Mouse (Mus musculus): ENCODE data around the gene Luc7l3. TPM values are rescaled to one million over a fixed set of nuclear protein-coding genes. Genes with fewer than 3 reads are reported as not detected.

Luc7l3 gene
- total RNA-seq, 4 experiments from 2014 or later: 83.7 to 111 (median 97.4) TPM

DNA sequence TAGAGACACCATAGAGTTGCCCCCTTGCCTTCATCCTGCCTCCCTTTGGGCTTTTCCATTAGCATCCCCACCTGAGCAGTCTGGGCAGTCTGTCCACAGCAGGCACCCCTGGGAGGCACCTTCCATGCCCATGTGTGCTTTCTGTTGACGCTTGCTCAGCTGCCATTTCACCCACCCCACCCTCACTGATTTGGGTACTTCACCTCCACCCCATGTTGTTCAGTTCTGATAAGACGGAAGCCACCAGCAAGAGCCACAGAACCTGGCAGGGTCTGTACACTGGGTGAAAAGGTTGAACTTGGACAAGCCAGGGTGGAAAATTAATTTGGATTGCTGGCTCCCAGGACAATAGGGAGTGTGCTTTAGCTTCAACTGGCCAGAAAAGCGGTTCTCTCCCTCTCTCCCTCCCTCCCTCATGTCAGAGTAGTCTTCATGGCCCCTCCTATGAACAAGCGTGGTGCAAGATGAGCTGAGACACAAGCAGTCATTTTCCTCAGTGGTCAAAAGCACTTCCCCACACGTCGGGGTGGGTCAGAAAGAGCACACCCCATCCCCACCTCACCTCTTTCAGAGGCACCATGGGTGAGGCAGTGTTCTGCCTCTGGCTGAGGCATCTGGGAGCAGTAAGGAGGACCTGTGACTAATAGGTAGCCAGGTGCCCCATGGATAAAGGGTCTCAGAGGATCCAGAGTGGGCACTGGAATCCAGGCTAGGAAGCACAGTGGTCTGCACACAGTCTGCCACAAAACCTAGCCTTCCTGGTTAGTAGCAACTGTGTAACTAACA is 60.0 kb downstream of the Luc7l3 start:
- no peak for DNase-seq (ENCODE audit: low spot score in 2 of 2)

DNA sequence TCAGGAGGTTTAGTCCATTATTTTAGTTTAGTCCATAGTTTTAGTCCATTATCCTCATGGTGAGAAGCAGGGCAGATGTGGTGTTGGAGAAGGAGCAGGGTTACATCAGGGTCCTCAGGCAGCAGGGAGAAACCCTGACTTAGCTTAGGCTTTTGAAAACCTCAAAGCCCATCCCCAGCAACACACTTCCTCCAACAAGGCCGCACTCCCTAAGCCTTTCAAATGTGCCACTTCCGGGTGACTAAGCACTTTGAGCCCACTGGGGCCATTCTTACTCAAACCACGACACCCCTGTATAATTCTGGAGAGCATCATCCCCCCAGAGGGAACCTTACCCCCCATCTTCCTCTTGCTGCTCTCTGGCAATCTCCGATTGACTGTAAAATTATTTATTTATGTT is 62.0 kb downstream of the Luc7l3 start:
- no peak for DNase-seq (ENCODE audit: low spot score in 2 of 2)

DNA sequence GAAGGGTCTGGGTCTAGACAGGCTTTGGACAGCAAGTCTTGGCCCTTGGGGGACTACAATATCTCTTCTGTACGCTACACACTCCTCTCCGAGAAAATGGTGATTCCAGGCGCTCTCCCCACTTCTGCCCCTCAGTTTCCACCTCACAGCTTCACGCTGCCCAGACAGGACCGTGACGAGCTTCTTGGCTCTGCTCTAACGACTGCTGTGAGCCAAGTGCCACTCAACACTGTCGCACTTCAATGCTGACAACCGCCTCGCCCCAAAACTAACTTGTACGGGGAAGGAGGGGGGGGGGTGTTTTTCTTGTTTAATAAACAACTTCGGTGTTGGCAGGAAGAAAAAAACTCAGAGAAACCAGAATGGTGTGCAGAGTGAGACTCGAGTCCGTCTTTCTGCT is 63.8 kb downstream of the Luc7l3 start:
- no peak for DNase-seq (ENCODE audit: low spot score in 2 of 2)

DNA sequence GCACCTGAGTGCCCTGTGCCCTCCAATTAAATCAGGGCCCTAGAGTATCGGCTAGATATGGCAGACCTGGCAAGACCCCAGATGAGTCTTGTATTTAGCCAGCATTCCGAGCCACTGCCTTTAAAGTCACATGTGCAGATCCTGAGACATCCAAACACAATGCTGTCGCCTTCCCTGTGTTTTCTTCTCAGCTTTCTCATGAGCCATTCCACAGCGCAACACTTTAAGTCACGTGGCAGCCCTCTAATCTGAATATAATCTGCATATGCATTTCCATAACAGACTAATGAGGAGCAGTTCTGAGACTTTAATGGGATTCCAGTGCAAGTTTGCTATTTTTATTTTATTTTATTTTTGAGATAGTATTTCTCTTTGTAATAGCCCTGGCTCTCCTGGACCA is 66.1 kb downstream of the Luc7l3 start:
- no peak for DNase-seq (ENCODE audit: low spot score in 2 of 2)

DNA sequence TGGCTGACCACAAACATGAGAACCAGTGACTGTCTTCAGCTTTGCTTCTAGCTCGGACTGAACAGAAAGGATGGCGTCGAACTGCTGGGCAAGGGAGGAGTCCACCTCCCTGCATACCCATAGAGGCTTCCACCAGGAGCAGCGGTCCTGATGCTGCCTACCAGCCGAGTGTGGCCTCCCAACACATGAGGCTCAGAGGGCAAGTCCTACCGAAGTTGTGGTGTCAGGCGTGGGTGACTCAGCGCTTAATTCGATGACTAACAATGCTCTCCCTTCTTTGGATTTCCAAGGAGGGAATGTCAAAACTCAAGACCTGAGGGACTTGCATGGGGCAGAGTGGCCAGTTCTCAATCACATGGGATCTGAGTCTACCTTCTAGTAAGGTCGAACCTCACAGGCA is 68.1 kb downstream of the Luc7l3 start:
- DNase-seq (ENCODE audit: low spot score in 2 of 2): no peak

DNA sequence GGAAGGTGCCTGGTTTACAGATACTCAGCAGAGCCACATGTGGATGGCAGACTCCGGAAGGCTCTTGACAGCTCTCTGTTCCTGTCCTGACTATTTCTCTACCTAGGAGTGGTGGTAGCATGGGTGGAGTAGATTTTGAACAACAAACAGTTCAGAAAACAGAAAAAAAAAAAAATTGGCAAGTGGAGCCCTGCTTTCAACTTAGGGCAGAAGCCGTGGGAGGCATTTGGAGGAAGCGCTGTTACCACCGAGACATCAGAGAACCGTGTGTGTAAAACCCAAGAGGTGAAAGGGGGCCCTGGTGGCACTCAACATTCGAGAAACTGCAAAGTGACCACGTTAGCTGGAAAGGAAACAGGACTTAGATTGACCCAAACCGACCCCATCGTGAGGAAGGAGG is 68.6 kb downstream of the Luc7l3 start:
- no peak for DNase-seq (ENCODE audit: low spot score in 2 of 2)

DNA sequence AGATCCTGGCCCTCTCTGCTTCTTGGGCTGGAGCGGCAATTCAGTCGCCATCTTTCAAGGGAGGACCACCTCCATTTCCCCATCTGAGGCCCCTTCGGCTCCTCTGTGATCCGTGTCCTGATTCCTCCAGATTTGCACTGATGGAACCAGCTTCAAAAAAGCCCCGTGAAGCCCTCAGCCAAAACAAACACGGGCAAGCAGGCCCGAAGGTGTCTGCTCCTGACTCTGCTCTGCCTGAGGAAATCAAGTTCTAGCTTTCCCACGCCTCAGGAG is 75.1 kb downstream of the Luc7l3 start:
- no peak for DNase-seq (ENCODE audit: low spot score in 2 of 2)

DNA sequence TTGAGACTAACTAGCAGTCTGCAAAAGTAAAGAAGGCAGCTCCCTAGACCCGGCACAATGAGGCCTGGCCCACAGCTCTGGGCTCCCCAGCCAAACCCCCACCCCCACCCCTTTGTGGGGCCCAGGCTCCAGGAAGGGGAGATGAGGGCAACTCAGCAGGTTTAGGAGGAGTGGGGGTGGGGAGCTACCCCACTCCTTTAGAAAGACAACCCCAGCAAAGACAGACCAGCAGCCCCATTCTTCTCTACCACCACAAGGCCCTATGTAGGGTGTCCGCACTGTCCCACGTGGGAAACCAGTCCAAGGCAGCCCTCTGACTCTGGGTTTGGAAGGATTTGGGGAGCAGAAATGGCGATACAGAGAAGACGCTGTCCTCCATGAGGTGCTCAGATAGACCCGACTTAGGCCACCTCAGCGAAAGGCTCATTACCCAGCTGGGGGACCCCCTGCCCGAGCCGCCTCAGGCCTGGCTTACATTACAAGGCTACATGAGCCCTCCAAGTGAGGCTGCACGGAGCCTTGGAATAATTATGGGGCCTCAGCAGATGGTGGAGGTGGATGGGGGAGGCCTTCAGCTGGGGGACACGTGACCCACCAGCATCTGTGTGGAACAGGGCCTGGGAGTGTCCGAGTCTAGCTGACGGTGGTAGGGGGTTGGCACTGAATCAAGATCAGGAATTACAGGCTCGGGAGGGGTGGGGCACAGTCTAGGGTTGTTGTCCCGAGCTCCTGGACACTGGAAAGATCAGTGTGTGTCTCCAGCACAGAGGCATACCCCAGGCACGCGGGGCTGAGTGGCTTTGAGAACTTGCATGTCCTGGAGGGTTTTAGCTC is 75.6 kb downstream of the Luc7l3 start, which contains the start of gene Wfikkn2:
Wfikkn2 (minus strand) TSS at position 51 of the 834 bp plus-strand sequence.
- DNase-seq (ENCODE audit: low spot score in 2 of 2): no peak

DNA sequence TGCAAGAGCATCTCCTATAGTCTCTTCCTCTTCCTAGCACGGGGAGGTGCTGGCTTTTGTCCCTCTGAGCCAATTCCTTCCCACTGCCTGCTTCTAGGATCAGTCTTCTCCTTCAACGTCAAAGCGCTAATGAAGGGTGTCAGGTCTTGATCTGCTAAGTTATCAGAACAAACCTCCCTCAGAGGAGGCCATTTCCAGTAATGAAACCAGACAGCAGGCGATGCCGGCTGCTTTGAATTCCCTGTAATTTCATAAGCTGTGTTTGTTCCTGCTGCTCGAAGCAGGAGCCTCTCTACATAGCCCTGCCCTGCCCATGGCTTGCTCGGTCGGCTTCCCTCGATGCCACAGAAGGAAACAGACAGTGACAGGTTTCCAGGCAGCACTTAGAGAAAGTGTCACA is 77.4 kb downstream of the Luc7l3 start:
- no peak for DNase-seq (ENCODE audit: low spot score in 2 of 2)

DNA sequence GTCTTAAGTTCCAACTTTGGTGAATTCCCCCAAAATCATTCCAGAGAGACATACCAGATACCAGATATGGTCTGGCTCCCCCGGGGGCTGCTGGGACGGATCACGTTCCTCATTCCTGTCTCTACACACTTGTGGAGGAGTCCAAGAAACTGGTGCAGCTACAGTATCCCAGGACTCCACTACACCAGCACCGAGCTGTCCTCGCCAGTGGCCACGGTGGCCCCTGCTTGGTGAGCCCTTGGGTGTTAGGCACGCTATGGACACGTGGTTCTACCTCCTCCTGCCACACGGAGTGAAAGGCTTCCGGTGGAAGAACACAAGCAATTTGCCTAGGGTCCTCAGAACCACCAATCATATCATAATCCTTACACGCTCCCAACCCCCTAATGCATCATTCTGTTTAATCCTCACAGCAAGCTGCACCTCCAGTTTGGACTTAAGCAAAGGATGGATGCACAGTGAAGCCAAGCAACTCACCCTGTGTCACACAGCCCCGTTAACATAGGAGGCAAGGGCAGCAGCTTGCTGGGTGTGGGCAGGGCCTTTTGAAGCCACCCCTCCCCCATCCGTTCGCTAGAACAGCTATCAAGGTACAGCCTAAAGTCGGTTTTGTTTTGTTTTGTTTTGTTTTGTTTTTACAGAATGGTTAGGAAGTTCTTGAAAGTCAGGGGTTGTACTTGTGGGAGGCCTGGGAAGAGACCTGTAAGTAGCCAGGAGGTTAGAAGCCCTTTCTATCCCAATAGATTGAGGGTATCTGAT is 78.2 kb downstream of the Luc7l3 start:
- no peak for DNase-seq (ENCODE audit: low spot score in 2 of 2)

DNA sequence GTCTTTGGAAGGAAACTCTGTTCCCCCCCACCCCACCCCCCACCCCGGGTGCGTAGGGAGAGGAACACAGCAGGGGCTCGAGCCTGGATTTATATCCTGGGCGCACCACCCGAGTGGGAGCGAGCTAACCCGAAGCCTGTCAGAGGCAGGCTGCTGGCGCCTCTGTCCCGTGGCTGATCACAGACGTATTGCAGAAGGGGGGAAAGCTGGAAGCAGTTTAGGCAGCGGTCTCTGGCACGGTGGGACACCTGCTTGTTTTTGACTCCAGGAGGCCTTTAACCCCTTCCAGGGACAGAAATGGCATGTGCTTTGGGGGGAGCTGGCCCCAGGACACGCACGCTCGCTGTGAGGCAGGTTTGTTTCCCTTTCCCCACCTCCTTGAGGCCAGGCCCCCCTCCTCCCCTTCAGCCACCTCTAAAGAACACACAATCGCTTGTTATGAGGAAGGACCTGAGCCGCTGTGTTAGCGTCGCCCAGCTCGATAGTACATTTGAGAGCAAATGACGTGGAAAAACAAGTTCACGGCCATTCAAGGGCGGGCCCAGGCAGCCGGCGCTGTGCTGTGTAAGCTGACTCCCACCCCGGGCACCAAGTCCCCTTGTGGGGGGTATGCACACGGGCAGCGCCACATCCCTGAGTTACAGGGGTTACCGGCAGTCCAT is 78.9 kb downstream of the Luc7l3 start:
- DNase-seq (ENCODE audit: low spot score in 2 of 2): no peak

DNA sequence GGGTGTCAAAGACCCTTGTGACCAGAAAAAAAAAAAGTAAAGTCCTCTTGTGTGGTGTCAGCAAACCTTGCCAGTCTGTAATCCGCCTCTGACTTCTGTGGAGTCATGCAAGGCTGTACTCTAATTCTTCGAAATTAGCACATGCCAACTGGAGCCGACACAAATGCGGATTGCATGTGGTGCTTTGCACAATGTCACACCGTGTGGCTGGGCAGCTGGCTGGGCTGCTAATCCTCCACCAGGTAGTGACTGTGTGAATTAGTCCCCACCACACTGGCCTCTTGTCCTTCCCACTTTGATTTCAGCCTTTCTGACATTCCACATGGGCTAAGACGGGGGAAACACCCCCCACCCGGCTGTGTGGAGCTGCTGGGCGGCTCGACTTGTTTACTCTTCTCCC is 82.1 kb downstream of the Luc7l3 start:
- DNase-seq (ENCODE audit: low spot score in 2 of 2): no peak

DNA sequence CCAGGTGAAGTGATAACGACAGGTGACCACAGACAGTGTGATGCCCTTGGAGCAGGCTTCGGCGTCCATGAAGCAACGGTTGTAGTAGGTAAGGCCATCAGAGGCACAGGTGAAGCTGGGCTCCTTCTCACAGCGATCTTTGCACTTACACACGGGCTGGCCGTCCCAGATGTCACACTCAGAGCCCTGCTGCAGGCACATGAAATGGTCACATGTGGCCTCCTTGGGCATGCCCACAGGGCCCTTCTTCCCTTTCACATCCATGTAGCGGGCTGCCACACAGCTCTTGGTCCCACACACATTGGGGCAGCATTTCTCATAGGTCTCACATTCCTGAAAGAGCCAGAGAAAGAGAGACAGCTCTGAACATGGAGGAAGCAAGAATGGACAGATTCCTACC is 83.0 kb downstream of the Luc7l3 start:
- no peak for DNase-seq (ENCODE audit: low spot score in 2 of 2)

Other genes with a start within 250 kb of the Luc7l3 start
- gene Tob1, start 110.5 kb downstream of the Luc7l3 start, total RNA-seq (2022): 10 to 100 TPM; 38.2 to 48.1 (median 42.3) TPM
- 1 to 10 TPM; 2.1 to 3.0 (median 2.5) TPM for gene Wfikkn2, start 76.0 kb downstream of the Luc7l3 start, total RNA-seq (2022)
- gene Gm21885, start 40.1 kb downstream of the Luc7l3 start, total RNA-seq (2022): not detected
- 100 to 1,000 TPM; 136 to 147 (median 145) TPM for gene Ankrd40, start 6.0 kb upstream of the Luc7l3 start, total RNA-seq (2022)
- gene Abcc3, start 71.0 kb upstream of the Luc7l3 start, total RNA-seq (2022): 1 to 10 TPM; 2.4 to 8.0 (median 3.4) TPM
- gene Cacna1g, start 152.2 kb upstream of the Luc7l3 start, total RNA-seq (2022): 10 to 100 TPM; 58.2 to 71.7 (median 64.6) TPM
- gene Spata20, start 164.2 kb upstream of the Luc7l3 start, total RNA-seq (2022): 1 to 10 TPM in 1 of 4 experiments, under 1 TPM in 1, not detected in 2; 0.35 to 1.4 TPM
- 1 to 10 TPM; 1.1 to 3.7 (median 2.6) TPM for gene Epn3, start 178.0 kb upstream of the Luc7l3 start, total RNA-seq (2022)
- 1 to 10 TPM; 3.6 to 7.2 (median 5.6) TPM for gene Mycbpap, start 199.8 kb upstream of the Luc7l3 start, total RNA-seq (2022)
- gene Rsad1, start 227.3 kb upstream of the Luc7l3 start, total RNA-seq (2022): 10 to 100 TPM; 13.8 to 19.5 (median 16.1) TPM
- under 1 TPM in 1 of 4 experiments, not detected in 3; 0.44 TPM for gene Chad, start 243.1 kb upstream of the Luc7l3 start, total RNA-seq (2022)

All from left cerebral cortex, adult 8-10 months (tissue).